Mouse (Mus musculus) cerebellum, postnatal 36 days (tissue): ENCODE results near the gene Cdc7.
"Not testable (repeated sequence)": the region's sequence is repeated elsewhere in the genome, so short reads cannot be mapped to it uniquely, and the experiment has no call there.

Experiments used
- DNase-seq, 2 experiments: peaks; one replicate each; pipeline ENCODE4 v3.0.0; 2021 to 2022; ENCODE audit warnings: mixed read lengths in 2 of 2

The Cdc7 gene

GRCm38 (mm10) chr5:106963584-106964512 lies at the start of gene Cdc7:
Cdc7 (plus strand) TSS chr5:106964322.
- DNase-seq, result peak; percentile 92 to 96

- DNase-seq, result no peak
These were observed 44.8 kb upstream of the Cdc7 start for GRCm38 (mm10) chr5:106919315-106919714.

- peak; percentile 72 to 81 for DNase-seq
These were observed 38.4 kb upstream of the Cdc7 start, which contains the start of gene Hfm1 for GRCm38 (mm10) chr5:106925488-106926368. Hfm1 (minus strand) TSS chr5:106926321.

GRCm38 (mm10) chr5:106926369-106926686 lies 37.8 kb upstream of the Cdc7 start:
- DNase-seq, result no peak

GRCm38 (mm10) chr5:106927996-106928395 lies 36.1 kb upstream of the Cdc7 start:
- DNase-seq, result no peak

- no peak for DNase-seq
These were observed 17.8 kb upstream of the Cdc7 start for GRCm38 (mm10) chr5:106946342-106946741.

- DNase-seq, result no peak
These were observed 15.4 kb upstream of the Cdc7 start for GRCm38 (mm10) chr5:106948683-106949082.

- no peak for DNase-seq
These were observed 7.7 kb upstream of the Cdc7 start for GRCm38 (mm10) chr5:106956467-106956866.

GRCm38 (mm10) chr5:106959031-106959430 lies 5.1 kb upstream of the Cdc7 start:
- no peak for DNase-seq

GRCm38 (mm10) chr5:106960451-106960850 lies 3.7 kb upstream of the Cdc7 start:
- no peak for DNase-seq

GRCm38 (mm10) chr5:106964513-106965014 lies 442 bp downstream of the Cdc7 start:
- no peak for DNase-seq

- no peak for DNase-seq
These were observed 2.3 kb downstream of the Cdc7 start for GRCm38 (mm10) chr5:106966443-106966842.

- DNase-seq, result no peak
These were observed 3.5 kb downstream of the Cdc7 start for GRCm38 (mm10) chr5:106967578-106967977.

GRCm38 (mm10) chr5:106973883-106974282 lies 9.8 kb downstream of the Cdc7 start:
- DNase-seq, result no peak

GRCm38 (mm10) chr5:106979156-106979555 lies 15.0 kb downstream of the Cdc7 start:
- no peak for DNase-seq

GRCm38 (mm10) chr5:106982298-106982952 lies 18.3 kb downstream of the Cdc7 start:
- DNase-seq, result no peak

GRCm38 (mm10) chr5:106984934-106985333 lies 20.8 kb downstream of the Cdc7 start:
- DNase-seq, result not testable (repeated sequence)

GRCm38 (mm10) chr5:106985594-106985993 lies 21.5 kb downstream of the Cdc7 start:
- no peak for DNase-seq

GRCm38 (mm10) chr5:106989181-106989580 lies 25.1 kb downstream of the Cdc7 start:
- no peak for DNase-seq

GRCm38 (mm10) chr5:106989786-106990185 lies 25.7 kb downstream of the Cdc7 start:
- no peak for DNase-seq

- DNase-seq, result peak; percentile 38 to 52
These were observed 26.6 kb downstream of the Cdc7 start for GRCm38 (mm10) chr5:106990639-106991299.

GRCm38 (mm10) chr5:106991300-106991929 lies 27.3 kb downstream of the Cdc7 start:
- DNase-seq, result no peak
